Mouse (Mus musculus): Measurements from ENCODE around the gene Npw. TPM values are rescaled to one million over a fixed set of nuclear protein-coding genes. Genes with fewer than 3 reads are reported as not detected.
"Not testable (repeated sequence)": the region's sequence is repeated elsewhere in the genome, so short reads cannot be mapped to it uniquely, and the experiment has no call there.

The Npw gene
- polyA plus RNA-seq, 1 experiment from 2014 or later, result 0.31 TPM

DNA sequence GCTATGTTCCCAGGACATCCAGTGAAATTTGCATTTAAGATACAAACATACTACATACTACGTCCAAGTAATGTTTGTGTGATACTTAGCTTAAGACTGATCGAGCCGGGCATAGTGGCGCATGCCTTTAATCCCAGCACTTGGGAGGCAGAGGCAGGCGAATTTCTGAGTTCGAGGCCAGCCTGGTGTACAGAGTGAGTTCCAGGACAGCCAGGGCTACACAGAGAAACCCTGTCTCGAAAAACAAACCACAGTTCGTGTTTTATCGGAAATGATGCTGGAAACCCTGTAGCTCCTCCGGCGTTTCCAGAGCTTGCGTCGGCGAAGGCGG is 10.9 kb upstream of the Npw start:
- H3K36me3 ChIP-seq (ENCODE audit: control insufficient read depth, insufficient read depth, low read length); H3K27me3 ChIP-seq (ENCODE audit: control insufficient read depth, insufficient read depth, low read length); DNase-seq (ENCODE audit: low spot score); H3K9me3 ChIP-seq (ENCODE audit: control insufficient read depth, low read length); H3K27ac ChIP-seq (replicated peaks; ENCODE audit: low read depth, low read length); ATAC-seq (ENCODE audit: insufficient number of reproducible peaks, low FRiP score, low TSS enrichment, low read depth): not testable (repeated sequence)
- peak overlapping the region; percentile 56 for H3K4me2 ChIP-seq (ENCODE audit: low read depth, severe bottlenecking)
- 10% methylated on average over 15 of the region's 15 CpGs for WGBS
- H3K4me3 ChIP-seq (ENCODE audit: low read depth, low read length), result peak overlapping the region; percentile 97
- H3K4me1 ChIP-seq (ENCODE audit: control insufficient read depth, insufficient read depth, low read length), result peaks cover 23% of the 10 kb centered on the region
- H3K9ac ChIP-seq (ENCODE audit: low read length), result peak overlapping the region; percentile 96; the same call in 1 of the 2 replicates

DNA sequence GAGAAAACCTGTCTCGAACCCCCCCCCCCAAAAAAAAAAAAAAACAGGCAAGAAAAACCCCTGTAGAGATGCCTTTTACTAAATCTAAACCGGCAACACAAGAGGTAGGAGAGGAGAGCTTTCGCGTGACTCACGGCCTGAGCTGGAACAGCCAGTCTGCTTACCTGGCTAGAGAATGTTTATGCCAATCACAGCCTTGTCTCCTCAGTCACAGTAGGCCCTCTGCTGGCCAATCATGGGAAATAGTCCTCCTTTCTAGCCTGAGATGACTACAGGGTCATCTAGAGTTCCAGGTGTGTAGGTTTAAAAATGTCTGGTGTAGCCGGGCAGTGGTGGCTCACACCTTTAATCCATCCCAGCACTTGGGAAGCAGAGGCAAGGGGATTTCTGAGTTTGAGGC is 9.2 kb upstream of the Npw start:
- Histone ChIP-seq H3K9me3 (ENCODE audit: control insufficient read depth, low read length) (no peaks in the 10 kb centered on the region), H3K36me3 (ENCODE audit: control insufficient read depth, insufficient read depth, low read length) (no peaks in the 10 kb centered on the region), H3K27ac (replicated peaks; ENCODE audit: low read depth, low read length) (no peak overlapping the region), H3K27me3 (ENCODE audit: control insufficient read depth, insufficient read depth, low read length) (no peaks in the 10 kb centered on the region), H3K4me1 (ENCODE audit: control insufficient read depth, insufficient read depth, low read length) (peaks cover 21% of the 10 kb centered on the region), H3K4me3 (ENCODE audit: low read depth, low read length) (no peak overlapping the region), H3K9ac (ENCODE audit: low read length) (no peak overlapping the region), H3K4me2 (ENCODE audit: low read depth, severe bottlenecking) (no peak overlapping the region)
- ATAC-seq (ENCODE audit: insufficient number of reproducible peaks, low FRiP score, low TSS enrichment, low read depth) (no peak), DNase-seq (ENCODE audit: low spot score) (peak; percentile 71)
- 26% methylated on average over 6 of the region's 6 CpGs for WGBS

GRCm38 (mm10) chr17:24667011-24667410 is 8.8 kb upstream of the Npw start:
- WGBS, result 63% methylated on average over 7 of the region's 7 CpGs
- peaks cover 17% of the 10 kb centered on the region for H3K4me1 ChIP-seq (ENCODE audit: control insufficient read depth, insufficient read depth, low read length)
- DNase-seq (ENCODE audit: low spot score); H3K27me3 ChIP-seq (ENCODE audit: control insufficient read depth, insufficient read depth, low read length); ATAC-seq (ENCODE audit: insufficient number of reproducible peaks, low FRiP score, low TSS enrichment, low read depth); H3K9me3 ChIP-seq (ENCODE audit: control insufficient read depth, low read length); H3K4me3 ChIP-seq (ENCODE audit: low read depth, low read length); H3K36me3 ChIP-seq (ENCODE audit: control insufficient read depth, insufficient read depth, low read length); H3K9ac ChIP-seq (ENCODE audit: low read length); H3K4me2 ChIP-seq (ENCODE audit: low read depth, severe bottlenecking); H3K27ac ChIP-seq (replicated peaks; ENCODE audit: low read depth, low read length): not testable (repeated sequence)

DNA sequence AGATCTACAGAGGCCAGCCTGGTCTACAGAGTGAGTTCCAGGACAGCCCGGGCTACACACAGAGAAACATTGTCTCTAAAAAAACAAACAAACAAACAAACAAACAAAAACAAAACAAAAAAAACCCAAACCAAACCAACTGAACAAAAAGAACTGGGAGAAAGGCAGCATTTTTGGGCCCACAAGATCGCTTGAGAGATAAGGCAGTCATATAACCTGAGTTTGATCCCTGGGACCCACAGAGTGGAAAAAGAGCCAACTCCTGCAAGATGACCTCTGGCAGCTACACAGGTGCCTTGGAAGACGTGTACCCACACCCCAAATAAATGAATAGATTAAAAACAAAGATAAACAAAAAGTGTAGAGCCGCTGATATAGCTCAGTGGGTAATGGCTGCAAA is 3.3 kb downstream of the Npw start:
- Histone ChIP-seq H3K36me3 (ENCODE audit: control insufficient read depth, insufficient read depth, low read length) (no peaks in the 10 kb centered on the region), H3K27me3 (ENCODE audit: control insufficient read depth, insufficient read depth, low read length) (peaks cover 30% of the 10 kb centered on the region), H3K9me3 (ENCODE audit: control insufficient read depth, low read length) (no peaks in the 10 kb centered on the region), H3K4me1 (ENCODE audit: control insufficient read depth, insufficient read depth, low read length) (peaks cover 12% of the 10 kb centered on the region), H3K4me2 (ENCODE audit: low read depth, severe bottlenecking) (no peak overlapping the region), H3K9ac (ENCODE audit: low read length) (no peak overlapping the region), H3K27ac (replicated peaks; ENCODE audit: low read depth, low read length) (no peak overlapping the region), H3K4me3 (ENCODE audit: low read depth, low read length) (no peak overlapping the region)
- no peak for DNase-seq (ENCODE audit: low spot score)
- ATAC-seq (ENCODE audit: insufficient number of reproducible peaks, low FRiP score, low TSS enrichment, low read depth), result no peak
- 78% methylated on average over 4 of the region's 4 CpGs for WGBS

GRCm38 (mm10) chr17:24653967-24654710 is 4.1 kb downstream of the Npw start:
- Histone ChIP-seq H3K27ac (replicated peaks; ENCODE audit: low read depth, low read length) (no peak overlapping the region), H3K4me1 (ENCODE audit: control insufficient read depth, insufficient read depth, low read length) (peaks cover 18% of the 10 kb centered on the region), H3K4me2 (ENCODE audit: low read depth, severe bottlenecking) (peak overlapping the region; percentile 53), H3K9ac (ENCODE audit: low read length) (peak overlapping the region; percentile 59), H3K27me3 (ENCODE audit: control insufficient read depth, insufficient read depth, low read length) (peaks cover 24% of the 10 kb centered on the region), H3K9me3 (ENCODE audit: control insufficient read depth, low read length) (no peaks in the 10 kb centered on the region), H3K36me3 (ENCODE audit: control insufficient read depth, insufficient read depth, low read length) (no peaks in the 10 kb centered on the region), H3K4me3 (ENCODE audit: low read depth, low read length) (peak overlapping the region; percentile 20)
- WGBS, result 9% methylated on average over 19 of the region's 19 CpGs
- ATAC-seq (ENCODE audit: insufficient number of reproducible peaks, low FRiP score, low TSS enrichment, low read depth) (peak; percentile 41; the same call in 1 of the 2 replicates), DNase-seq (ENCODE audit: low spot score) (peak; percentile 94)

DNA sequence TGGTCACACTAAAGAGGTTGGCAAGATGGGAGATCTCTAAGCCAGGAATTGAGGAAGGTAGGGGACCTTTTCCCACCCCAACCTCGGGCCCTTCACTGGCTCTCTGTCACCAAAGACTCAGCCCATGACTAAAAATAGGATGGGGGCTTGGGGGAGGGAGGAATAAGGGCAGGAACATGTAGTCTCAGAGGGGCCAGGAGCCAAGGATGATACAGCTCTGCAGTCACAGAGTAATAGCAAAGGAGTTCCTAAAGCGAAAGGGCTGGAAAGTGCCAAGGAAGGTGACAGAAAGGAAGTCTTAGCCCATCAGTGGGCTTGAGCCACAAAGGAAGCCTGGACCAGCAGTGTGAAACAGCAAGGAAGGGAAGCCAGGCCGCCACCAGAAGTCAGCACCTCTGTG is 6.4 kb downstream of the Npw start:
- WGBS, result 71% methylated on average over 3 of the region's 3 CpGs
- H3K4me1 ChIP-seq (ENCODE audit: control insufficient read depth, insufficient read depth, low read length), result peaks cover 15% of the 10 kb centered on the region
- H3K9ac ChIP-seq (ENCODE audit: low read length), result no peak overlapping the region
- no peak overlapping the region for H3K4me2 ChIP-seq (ENCODE audit: low read depth, severe bottlenecking)
- DNase-seq (ENCODE audit: low spot score) (no peak), ATAC-seq (ENCODE audit: insufficient number of reproducible peaks, low FRiP score, low TSS enrichment, low read depth) (no peak)
- H3K4me3 ChIP-seq (ENCODE audit: low read depth, low read length), result no peak overlapping the region
- H3K36me3 ChIP-seq (ENCODE audit: control insufficient read depth, insufficient read depth, low read length), result no peaks in the 10 kb centered on the region
- H3K27me3 ChIP-seq (ENCODE audit: control insufficient read depth, insufficient read depth, low read length), result peaks cover under 1% of the 10 kb centered on the region; the same call in 1 of the 2 replicates
- H3K27ac ChIP-seq (replicated peaks; ENCODE audit: low read depth, low read length), result no peak overlapping the region
- no peaks in the 10 kb centered on the region for H3K9me3 ChIP-seq (ENCODE audit: control insufficient read depth, low read length)

DNA sequence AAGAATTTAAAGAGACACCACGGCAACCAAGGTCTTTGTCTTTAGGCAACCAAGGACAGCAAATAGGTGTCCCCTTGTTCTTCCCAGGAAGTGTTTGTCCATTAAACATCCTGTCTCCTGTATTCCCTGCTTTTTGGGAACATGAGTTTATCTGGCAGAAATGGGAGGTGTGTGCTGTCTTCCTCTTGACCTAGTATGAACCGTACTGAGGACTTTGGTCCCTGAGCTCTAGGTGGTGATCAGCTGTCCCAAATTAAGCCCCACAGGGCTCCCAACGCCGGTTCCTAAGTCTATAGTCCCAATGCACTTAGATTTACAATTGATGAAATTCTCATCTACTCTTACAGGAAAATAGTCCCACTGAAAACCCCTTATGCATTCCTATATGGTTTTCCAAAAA is 7.5 kb downstream of the Npw start:
- Histone ChIP-seq H3K4me2 (ENCODE audit: low read depth, severe bottlenecking) (peak overlapping the region; percentile 99; the same call in 1 of the 2 replicates), H3K4me1 (ENCODE audit: control insufficient read depth, insufficient read depth, low read length) (peaks cover 15% of the 10 kb centered on the region), H3K9ac (ENCODE audit: low read length) (no peak overlapping the region), H3K27me3 (ENCODE audit: control insufficient read depth, insufficient read depth, low read length) (no peaks in the 10 kb centered on the region), H3K36me3 (ENCODE audit: control insufficient read depth, insufficient read depth, low read length) (no peaks in the 10 kb centered on the region), H3K4me3 (ENCODE audit: low read depth, low read length) (no peak overlapping the region), H3K27ac (replicated peaks; ENCODE audit: low read depth, low read length) (no peak overlapping the region), H3K9me3 (ENCODE audit: control insufficient read depth, low read length) (no peaks in the 10 kb centered on the region)
- DNase-seq (ENCODE audit: low spot score), result no peak
- 78% methylated on average over 4 of the region's 4 CpGs for WGBS
- no peak for ATAC-seq (ENCODE audit: insufficient number of reproducible peaks, low FRiP score, low TSS enrichment, low read depth)

GRCm38 (mm10) chr17:24650070-24650616 is 8.1 kb downstream of the Npw start, which contains the start of gene Slc9a3r2:
Slc9a3r2 (minus strand) TSS chr17:24650327.
- DNase-seq (ENCODE audit: low spot score), result peak; percentile 77
- H3K9ac ChIP-seq (ENCODE audit: low read length), result peak within 1 kb of the TSS; percentile 89
- ATAC-seq (ENCODE audit: insufficient number of reproducible peaks, low FRiP score, low TSS enrichment, low read depth), result peak; percentile 60
- H3K27me3 ChIP-seq (ENCODE audit: control insufficient read depth, insufficient read depth, low read length), result no peaks in the 10 kb centered on the region
- H3K4me3 ChIP-seq (ENCODE audit: low read depth, low read length), result peak within 1 kb of the TSS; percentile 80
- H3K36me3 ChIP-seq (ENCODE audit: control insufficient read depth, insufficient read depth, low read length), result 0 out of 2 replicates have a peak, but pooled peaks cover 2% of the 10 kb centered on the region
- peak within 1 kb of the TSS; percentile 56; the same call in 1 of the 2 replicates for H3K27ac ChIP-seq (replicated peaks; ENCODE audit: low read depth, low read length)
- H3K9me3 ChIP-seq (ENCODE audit: control insufficient read depth, low read length), result no peaks in the 10 kb centered on the region
- H3K4me1 ChIP-seq (ENCODE audit: control insufficient read depth, insufficient read depth, low read length), result peaks cover 15% of the 10 kb centered on the region
- H3K4me2 ChIP-seq (ENCODE audit: low read depth, severe bottlenecking), result peak within 1 kb of the TSS; percentile 99
- under 1% methylated on average over 41 of the region's 41 CpGs for WGBS

Measured in limb, embryonic 11.5 days (tissue).